ENCODE assay signal across 18 mouse cellular contexts in genomic region chr15:12923826-12924225, GRCm38 (mm10).
DNase-seq lines count a peak whose midpoint lies in the region; ATAC-seq lines count a peak whose summit lies in the region.
"Had no signal": no experiment of that assay in that cellular context is flagged by ENCODE, and none has a peak within 500 bp of the region (broad histone marks: within the 10 kb centered on the region; RNA-seq: fewer than 3 reads in every experiment).

No protein-coding gene starts in this region.

- no peak for ATAC-seq in CD4-positive, CD25-positive, alpha-beta regulatory T cell, adult 4 months
- peak; percentile 48; the same call in 1 of the 2 replicates for ATAC-seq in common myeloid progenitor, adult 5-6 weeks (replicated peaks; ENCODE audit: low read depth, poor library complexity, severe bottlenecking)
- ATAC-seq in hindbrain, embryonic 13.5 days (ENCODE audit: low FRiP score), result no peak
- ATAC-seq: forebrain, embryonic 15.5 days; hindbrain, embryonic 16.5 days had no signal

- no peaks in the 10 kb centered on the region for H3K27me3 ChIP-seq in hindbrain, embryonic 13.5 days
- H3K27me3 ChIP-seq: embryonic facial prominence, embryonic 12.5 days; forebrain, embryonic 15.5 days; heart, embryonic 12.5 days had no signal

- peak; percentile 8 for DNase-seq in CD4-positive, CD25-positive, alpha-beta regulatory T cell, adult 2 months (ENCODE audit: low read depth, low spot score)
- DNase-seq in naive thymus-derived CD4-positive, alpha-beta T cell, adult 2 months (ENCODE audit: low read depth), result peak; percentile 59
- DNase-seq in heart, adult 11 months, result no peak
- no peak for DNase-seq in left cerebral cortex, adult 18-20 months (ENCODE audit: low spot score in 2 of 2)
- DNase-seq: adrenal gland, adult 8-10 months; adrenal gland, postnatal 36 days; B cell, adult 2 months; cerebellum, adult 2 months; cerebellum, postnatal 14 days; gastrocnemius, postnatal 36 days had no signal

- peaks cover 70% of the 10 kb centered on the region for H3K36me3 ChIP-seq in hindbrain, embryonic 13.5 days

- no peak overlapping the region for H3K4me3 ChIP-seq in hindbrain, embryonic 13.5 days
- H3K4me3 ChIP-seq: embryonic facial prominence, embryonic 12.5 days; forebrain, embryonic 15.5 days; heart, embryonic 12.5 days; hindbrain, embryonic 10.5 days had no signal

- no peak overlapping the region for H3K27ac ChIP-seq in hindbrain, embryonic 13.5 days
- H3K27ac ChIP-seq: embryonic facial prominence, embryonic 12.5 days; forebrain, embryonic 15.5 days; hindbrain, embryonic 10.5 days had no signal

- WGBS in hindbrain, embryonic 13.5 days, result 98% methylated on average over 6 of the region's 6 CpGs

- H3K9me3 ChIP-seq in hindbrain, embryonic 13.5 days, result no peaks in the 10 kb centered on the region
- H3K9me3 ChIP-seq: embryonic facial prominence, embryonic 12.5 days; forebrain, embryonic 15.5 days; heart, embryonic 12.5 days; hindbrain, embryonic 10.5 days had no signal

- H3K4me2 ChIP-seq in hindbrain, embryonic 13.5 days, result no peak overlapping the region
- H3K4me2 ChIP-seq: embryonic facial prominence, embryonic 12.5 days; forebrain, embryonic 15.5 days; heart, embryonic 12.5 days had no signal

- H3K9ac ChIP-seq in hindbrain, embryonic 13.5 days, result no peak overlapping the region
- H3K9ac ChIP-seq: embryonic facial prominence, embryonic 12.5 days; forebrain, embryonic 15.5 days; heart, embryonic 12.5 days had no signal

- 0 out of 2 replicates have a peak, but pooled peaks cover 4% of the 10 kb centered on the region for H3K4me1 ChIP-seq in hindbrain, embryonic 13.5 days (replicated peaks)
- H3K4me1 ChIP-seq: embryonic facial prominence, embryonic 12.5 days; forebrain, embryonic 15.5 days; heart, embryonic 12.5 days; hindbrain, embryonic 10.5 days had no signal

Comparison
In these comparisons a context has a peak if more than half of its experiments do, and no peak if none do; other contexts are left out.
1. DNase-seq: peak in CD4-positive, CD25-positive, alpha-beta regulatory T cell, adult 2 months (single experiment) and naive thymus-derived CD4-positive, alpha-beta T cell, adult 2 months (single experiment); none in heart, adult 11 months (single experiment) and left cerebral cortex, adult 18-20 months (0 of 2).